Mouse (Mus musculus) cerebellum, postnatal 4 days (tissue): ENCODE measurements around the gene Zfp385b.
A peak's percentile ranks its signal among the peaks of the same experiment; 100 is the strongest.

Experiments used
- DNase-seq, 2 experiments: peaks; one replicate each; pipeline ENCODE4 v3.0.0; 2022; ENCODE audit warnings: low spot score in 2 of 2, mixed read lengths in 1 of 2

Zfp385b gene

DNA sequence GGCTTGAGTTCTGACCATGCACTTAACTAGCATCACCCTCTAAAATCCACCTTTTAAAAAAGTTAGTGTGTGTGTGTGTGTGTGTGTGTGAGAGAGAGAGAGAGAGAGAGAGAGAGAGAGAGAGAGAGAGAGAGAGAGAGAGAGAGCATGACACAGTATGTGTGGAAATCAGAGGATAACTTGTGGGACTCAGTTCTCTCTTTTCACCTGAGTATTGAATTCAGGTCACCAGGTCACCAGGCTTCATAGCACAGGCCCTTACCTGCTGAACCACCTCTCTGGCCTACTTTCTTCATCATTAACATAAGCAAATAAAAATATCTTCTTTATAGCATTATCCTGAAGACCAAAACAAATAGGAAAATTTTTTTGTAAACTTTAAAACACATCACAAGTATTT, at the start of gene Zfp385b:
Zfp385b (minus strand) TSS at position 101 of the 400 bp plus-strand sequence.
- DNase-seq, result no peak

DNA sequence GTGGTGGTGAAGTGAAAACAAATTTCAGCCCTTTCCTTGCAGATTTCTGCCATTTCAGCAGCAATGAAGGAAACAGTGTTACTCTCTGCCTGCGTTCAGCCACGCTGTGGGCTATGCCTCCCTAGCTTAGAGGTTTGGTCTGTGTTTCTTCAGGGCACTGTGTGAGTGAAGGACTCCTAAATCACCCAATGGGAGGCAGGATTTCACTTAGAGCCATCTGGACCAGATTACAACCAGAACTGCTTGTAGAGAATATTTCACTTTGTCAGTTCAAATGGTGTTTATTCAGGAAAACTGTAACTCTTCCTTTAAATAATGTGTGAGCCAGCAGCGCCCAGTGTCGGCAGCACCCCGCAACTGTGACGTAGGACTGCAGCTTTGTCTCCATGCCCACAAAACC, 44.5 kb upstream of the Zfp385b start:
- no peak for DNase-seq

DNA sequence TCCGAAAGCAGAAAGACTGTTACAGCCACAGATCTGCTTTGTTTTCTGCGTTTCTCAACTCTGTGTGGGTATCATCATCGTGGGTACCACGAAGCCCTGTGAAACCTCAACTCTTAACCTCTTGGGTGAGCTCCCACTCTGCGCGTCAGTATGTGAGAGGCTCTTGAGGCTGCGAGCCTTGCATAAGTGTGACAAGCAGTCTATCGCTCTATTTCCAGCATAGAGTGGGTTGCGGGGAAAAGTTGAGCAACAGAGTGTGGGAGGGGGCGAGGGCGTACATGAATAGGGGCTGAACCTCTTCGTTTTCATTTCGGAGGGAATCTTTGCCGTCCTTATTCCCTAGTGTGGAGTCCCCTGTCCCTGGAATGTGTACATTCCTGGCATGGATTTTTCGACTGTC, 44.1 kb upstream of the Zfp385b start:
- no peak for DNase-seq

DNA sequence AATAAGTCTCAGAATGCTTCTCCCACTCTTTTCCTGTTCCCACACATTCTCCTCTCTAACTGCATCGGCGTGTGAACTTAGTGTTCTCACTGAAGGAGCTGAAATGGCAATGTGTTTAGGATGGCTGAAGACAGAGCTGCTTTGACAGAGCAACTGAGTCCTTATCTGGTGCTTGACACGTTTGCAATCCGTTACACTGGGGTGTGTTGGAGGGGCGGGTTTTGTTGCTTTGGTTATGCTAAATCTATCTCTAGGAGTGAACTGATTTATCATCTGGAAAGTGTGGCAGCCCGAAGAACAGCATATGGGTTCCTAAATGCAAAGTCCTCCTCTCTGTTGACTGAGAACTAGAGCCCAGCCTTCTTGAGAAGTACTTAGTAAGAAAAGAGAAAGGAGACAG, 22.0 kb upstream of the Zfp385b start:
- DNase-seq, result no peak

DNA sequence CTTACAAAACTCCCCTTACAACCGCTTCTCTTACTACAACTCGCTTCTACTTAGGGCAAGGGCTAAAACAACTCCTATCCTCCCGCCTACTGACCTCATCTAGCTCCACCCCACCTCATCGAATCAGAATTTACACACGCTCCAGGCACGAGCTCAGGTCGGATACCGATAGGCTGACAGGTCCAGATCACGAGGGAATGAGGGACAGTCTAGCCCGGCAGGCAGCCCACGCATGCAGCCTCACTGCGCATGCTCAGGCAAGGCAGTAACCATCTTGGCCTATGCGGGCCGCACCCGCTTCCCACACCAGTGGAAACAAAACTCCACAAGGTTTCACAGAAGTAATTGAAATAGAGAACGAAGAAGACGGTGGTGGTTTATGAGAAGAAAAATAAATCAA, 20.1 kb upstream of the Zfp385b start:
- DNase-seq, result no peak

DNA sequence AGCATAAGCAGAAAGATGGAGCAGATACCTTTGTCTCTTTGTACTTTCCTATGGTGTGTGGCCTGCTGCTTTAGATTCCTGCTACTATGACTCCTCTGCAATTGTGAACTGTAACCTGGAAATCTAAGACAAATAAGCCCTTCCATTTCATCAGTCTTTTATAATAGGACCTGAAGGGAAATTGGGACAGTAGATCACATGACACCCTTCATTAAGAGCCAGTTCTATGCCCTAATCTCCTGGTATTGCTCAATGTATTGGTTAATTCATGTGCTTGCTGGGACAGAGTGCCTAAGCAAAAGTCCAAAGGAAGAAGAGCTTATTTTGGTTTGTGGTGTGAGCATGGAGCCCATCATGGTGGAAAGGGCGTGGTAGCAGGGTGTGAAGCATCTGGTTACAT, 19.2 kb upstream of the Zfp385b start:
- DNase-seq, result no peak

DNA sequence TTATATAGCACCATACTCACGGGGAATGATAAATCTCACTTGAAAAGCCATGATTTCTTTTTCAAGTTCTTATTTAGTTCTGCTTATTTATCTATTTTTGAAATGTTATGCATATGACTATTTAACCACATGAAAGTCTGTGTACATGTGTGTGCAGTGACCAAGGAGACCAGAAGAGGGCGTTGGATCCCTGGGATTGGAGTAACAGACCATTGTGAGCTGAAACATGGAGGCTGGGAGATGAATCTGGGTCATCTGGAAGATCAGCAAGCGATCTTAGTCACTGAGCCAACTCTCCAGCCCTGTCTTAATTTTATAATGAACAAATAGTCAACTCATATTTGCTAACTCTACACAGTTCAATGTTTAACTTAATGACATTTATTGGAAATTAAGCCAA, 16.3 kb upstream of the Zfp385b start:
- DNase-seq, result no peak

DNA sequence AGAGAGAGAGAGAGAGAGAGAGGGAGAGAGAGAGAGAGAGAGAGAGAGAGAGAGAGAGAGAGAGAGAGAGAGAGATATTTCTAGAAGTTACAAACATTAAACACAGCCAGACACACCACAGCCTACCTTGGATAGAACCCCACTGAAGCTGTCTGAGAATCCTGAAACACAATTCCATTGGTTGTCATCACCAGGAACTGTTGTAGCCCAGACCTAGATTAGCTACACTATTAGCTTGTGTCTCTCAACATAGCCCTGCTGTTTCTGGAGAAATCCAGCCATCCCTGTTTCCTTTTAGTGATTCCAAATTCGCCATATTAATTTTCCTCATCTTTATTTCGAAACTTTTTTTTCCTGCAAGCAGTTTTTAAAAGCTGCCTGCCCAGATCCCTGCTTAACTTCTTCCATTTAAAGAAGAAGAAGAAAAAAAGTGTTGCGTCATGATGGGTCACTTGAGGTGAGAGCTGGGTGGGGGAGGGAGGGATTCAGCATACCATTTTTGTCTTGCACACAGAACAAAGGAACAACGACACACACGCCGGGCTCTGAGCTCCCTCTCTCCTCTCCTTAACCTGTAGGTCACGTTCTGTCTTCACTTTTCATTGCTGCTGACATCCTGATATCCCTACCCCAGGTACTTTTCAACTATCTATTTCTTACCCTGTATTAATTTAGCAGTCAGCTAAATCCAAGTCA, 6.8 kb upstream of the Zfp385b start:
- no peak for DNase-seq

DNA sequence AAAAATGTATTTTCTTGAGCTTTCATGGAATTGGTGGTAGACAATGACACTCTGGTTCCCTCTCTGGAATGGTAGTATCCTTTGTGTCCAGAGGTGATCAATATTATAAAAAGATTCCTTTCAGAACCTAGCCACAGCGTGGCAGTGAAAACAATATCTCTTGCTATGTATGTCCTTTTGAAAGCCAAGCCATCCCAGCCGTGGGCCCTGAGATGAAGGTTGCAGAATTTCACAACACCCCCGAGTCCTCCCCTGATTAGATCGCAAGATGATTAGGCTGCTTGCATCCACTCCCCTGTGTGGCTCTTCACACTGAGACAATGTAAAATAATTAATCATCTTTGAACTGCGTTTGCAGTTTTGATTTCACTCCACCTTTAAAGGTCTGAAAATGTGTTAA, 3.6 kb upstream of the Zfp385b start:
- no peak for DNase-seq

DNA sequence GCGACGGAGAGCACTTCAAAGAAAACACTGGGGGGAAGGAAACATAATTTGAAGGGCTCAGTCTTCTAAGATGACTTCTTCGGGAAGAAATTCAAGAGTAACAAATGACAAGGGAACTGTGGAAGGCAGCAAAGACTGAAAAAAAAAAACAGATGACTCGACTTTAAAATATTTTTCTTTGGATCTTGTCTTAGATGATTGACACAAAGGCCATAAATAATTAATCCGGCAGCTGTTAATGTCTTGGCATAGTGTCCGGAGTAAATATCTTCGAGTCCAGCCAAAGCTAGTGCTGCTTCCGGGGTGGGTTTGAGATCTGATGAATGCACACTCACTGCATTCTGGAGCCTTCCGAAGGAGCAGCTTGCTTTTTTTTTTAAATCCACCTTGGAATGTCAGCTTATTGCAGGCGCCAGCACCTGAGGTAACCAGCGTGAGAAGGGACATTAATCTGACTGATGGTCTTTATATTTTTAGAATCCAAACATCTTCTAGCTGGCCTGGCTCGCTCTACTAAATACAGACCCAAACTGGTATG, 2.0 kb downstream of the Zfp385b start:
- DNase-seq, result no peak

DNA sequence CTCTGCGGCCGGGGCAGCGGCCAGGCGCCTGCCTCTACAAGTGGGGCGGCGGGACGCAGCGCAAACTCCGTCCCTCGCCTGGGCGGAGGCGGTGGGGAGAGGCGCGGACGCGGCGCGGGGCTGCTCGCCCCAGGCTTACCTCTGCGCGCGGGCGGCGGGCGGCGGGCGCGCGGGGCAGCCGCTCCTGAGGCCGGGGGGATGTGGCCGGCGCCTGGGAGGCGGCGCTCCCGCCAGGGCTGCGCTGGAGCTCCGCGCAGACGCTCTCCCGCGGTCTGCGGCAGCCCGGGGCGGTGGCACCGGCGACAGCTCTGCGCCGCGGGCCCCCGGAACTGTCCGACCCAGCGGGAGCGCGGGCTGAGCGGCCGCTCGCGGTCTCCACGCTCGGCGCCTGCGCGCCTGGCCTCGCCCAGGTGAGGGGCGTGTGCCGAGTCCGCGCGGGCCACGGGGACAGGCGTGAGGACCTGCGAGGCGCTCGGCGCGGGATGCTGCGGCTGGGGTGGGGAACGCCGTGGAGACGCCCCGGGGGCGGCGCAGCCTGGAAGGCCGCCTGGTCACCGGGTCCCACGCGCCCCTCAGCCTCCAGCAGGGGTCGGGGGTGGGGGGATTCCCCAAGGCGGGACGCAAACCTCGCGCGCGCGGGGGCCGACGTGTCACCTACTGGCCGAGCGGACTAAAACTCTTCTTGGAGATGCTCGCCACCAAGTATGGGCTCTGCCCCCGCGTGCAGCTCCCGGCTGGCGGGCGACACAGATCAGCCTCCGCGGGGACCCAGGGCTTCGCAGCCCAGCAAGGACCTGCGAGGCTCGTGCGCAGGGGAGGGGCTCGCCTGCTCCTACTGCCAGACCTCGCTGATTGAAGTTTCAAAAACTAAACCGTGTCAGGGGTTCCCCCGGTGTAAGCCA, 2.8 kb downstream of the Zfp385b start:
- peak in 1 of 2 experiments; percentile 32 for DNase-seq

DNA sequence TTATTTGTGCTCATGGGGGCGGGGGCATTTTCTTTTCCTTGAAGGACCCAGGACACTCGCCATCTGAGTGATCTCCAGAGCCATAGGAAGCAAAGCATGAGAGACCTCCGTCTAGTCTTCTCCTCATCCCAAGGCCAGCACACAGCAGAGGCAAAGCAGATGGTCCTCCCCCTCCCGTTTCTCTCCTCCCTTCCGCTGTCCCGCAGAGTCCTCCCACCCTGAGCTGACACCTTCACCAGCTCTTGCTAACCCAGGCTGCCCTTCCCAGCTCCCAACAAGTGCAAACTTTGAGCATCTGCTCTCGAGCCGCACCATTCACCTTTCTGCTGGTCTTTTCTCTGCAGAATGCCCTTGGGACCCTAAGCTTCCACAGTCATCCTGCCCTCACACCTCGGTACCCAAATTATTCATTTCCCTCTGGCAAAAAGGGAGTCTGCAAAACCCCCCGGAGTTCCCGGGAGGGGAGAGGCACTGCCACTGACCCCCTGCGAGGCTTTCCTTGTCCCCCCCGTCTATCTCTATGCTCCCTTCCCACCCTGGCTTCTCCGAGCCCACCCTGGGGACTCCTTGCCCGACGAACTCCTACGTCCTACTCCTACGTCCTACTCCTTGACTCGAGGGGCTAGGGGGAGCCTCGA, 3.5 kb downstream of the Zfp385b start:
- peak in 1 of 2 experiments; percentile 31 for DNase-seq

DNA sequence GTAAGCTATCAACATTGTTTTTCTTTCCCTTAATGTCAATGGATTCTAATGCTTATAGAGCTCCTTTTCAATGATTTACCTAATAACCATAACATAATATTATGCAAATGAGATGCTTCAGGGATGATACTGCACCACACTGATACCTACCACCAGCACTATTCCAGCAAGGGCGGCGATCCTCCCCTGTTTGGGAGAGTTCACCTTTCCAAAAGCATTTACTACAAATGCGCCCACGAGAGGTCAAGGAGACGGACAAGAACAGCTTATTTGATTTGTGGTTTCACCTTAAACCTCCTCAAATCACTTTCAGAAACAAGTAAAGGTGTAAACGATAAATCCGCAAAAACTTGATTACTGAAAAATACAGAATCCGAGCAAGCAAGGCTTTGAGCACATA, 4.5 kb downstream of the Zfp385b start:
- DNase-seq, result no peak

DNA sequence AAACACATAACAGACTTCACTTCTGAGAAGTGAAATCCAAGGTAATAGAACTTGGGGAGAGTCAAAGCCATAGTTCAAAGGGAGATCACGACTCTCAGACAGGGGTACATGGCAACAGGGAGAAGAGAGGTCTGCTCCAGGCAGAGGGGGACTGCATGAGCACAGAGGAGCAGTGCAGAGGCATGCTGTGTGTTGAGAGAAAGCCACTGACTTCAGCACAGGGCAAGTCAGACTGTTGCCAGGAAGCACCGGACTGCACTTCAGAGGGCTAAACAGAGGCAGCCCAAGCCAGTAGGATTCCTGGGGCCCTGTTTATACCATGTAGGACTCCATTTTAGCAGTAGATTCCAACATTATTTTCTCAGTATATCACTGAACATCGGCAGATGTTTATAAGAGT, 6.4 kb downstream of the Zfp385b start:
- no peak for DNase-seq

DNA sequence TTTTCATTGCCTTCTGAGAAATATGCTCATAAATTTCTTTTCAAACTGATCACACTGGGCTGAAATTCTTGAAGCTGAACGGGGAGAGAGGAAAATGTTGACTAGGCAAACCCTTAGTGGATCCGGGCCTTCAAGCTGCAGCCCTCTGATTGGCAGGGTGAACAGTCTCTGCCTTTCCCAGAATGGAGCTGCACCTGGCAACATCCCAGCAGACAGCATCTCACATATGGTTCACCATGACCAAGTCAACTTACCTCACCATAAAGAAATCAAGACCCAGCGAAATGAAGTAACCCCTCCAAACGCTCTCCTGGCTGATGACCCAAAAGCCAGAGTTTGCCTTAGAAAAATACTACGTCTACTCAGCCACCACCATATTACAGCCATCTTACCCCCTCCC, 8.7 kb downstream of the Zfp385b start:
- no peak for DNase-seq

DNA sequence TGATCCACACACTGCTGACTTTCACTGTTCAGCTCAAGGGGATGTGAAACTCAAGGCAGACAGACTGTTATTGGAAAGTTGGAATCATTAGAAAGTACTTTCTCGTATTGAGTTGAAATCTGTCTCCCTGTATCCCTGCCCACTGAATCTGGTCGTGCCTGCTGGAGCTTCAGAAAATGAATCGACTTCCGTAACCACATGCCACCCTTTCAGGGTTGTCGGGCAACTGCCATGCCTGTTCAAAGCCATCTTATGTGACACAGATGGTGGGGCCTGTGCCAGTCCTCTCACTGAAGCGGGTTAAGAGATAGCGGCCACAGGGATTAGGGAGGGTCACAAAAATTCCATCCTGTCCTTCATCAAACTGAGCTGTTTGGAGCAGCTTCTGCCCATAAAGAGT, 14.7 kb downstream of the Zfp385b start:
- DNase-seq, result no peak

DNA sequence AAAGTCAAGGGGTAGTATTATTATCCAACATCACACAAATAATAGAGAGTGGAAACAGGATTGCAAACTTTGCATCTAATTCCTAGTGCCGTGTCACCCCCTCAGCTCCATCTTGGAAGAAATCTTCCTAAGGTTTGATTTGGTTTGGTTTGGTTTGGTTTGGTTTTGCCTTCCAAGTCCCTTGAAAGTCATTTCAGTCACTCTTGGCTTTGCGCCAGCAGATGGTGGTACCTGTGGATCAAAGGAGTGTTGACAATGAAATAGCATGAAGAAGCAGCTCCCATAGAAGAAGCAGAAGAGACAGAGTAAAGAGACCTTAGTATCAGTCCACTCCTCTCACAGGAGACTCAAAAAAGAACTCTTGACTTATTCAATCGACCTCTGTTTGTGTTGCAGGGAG, 17.1 kb downstream of the Zfp385b start:
- peak in 1 of 2 experiments; percentile 11 for DNase-seq

DNA sequence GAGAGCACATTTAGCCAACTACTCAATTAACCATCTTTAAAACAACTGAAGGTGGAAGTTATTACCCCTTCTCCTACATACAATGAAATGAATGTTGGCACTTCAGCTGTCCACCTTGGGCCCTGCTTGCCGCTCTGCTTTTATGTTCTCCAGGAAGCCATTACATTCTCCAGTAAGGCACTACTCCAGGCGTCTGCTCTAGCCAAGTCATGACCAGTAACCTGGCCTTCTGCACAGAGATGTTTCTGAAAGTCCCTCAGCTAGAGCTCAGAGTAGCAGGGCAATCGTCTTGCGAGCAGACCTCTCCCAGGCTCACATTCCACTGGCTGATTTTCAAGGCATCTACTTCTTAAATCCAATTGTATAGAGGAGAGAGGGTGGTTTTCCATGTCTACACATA, 18.0 kb downstream of the Zfp385b start:
- no peak for DNase-seq

DNA sequence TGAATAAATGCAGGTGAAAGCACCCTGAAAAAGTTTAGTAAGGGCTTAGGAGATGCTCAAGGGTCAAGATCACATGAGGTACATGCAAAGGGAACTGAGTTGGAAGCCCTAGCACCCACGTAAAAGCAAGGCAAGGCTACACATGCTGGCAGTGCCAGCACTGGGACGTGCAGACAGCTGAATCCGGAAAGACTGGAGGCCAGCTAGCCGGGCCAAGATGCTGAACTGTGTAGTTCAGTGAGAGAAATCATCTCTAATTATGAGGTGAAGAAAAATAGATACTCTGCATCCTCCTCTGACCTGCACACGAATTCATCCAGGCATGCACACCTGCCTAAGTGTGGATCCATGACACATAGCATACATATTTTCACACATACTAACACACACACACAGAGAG, 18.4 kb downstream of the Zfp385b start:
- DNase-seq, result no peak

DNA sequence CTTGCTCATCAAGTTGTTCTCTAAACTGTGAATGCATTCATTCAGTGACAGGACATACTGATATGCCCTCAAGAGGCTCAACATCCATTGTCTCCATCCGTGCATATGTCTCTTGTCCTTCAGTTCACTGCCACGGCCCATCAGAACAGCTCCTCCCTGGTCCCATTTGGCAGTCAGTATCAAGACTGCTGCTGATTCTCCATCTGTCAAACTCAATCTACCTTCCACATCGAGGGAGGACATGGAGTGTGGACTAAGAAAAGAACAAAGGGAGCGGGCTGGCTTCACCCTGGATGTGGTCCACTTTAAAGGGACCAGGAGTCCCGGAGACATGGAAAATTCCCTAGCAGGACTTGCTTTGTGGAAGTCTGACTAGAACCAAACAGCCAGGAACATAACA, 22.2 kb downstream of the Zfp385b start:
- DNase-seq, result peak in 1 of 2 experiments; percentile 24

DNA sequence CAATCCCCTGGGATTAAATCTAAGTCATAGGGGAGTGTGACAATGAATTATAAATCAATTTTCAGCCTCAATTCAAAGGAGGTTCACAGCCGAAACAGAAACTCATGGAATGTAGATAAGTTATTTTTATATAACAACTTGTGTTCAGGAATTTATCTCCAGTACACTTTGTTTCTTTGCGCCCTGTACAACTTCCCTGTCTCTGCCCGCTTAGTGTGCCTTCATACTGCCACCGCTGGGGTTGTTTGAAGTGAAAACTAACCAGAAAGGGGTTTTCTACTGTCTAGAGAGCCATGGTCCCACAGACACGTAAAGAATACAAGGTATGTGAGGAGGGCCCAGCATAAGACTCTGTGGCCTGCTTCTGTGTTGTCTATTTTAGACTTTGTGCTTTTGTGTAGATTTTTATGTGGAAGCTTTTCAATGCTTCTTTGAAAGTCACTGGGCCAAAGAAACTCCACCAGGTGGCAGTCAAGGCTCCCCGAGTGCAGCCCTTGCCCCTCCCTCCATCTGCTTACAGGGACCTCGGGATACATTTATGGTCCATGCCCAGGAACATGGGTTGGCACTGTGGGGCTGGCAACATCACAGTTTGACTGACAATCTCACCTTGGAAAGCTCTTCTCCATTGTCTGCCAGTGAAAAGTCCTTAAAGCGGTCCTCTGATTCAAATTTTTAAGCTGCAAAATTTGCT, 23.4 kb downstream of the Zfp385b start:
- DNase-seq, result peak in 1 of 2 experiments; percentile 53

DNA sequence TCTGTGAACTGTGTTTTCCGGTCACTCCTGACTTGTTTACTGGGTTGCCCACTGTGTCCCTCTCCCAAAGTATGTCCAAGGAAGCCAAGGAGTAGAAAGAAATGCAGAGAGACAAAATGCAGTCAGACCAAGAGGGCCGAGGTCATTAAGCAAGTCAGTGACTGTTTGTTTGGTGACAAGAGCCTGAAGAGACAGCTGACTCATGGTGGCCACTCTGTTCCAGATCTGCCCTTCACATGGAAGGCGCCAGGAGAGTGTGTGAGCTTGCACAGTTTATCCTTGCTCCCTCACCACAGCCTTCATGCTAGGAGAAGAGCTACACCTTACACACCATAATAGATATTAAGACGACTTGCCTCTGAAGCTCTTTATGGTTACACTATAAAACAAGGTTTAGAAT, 28.6 kb downstream of the Zfp385b start:
- no peak for DNase-seq
